Mouse (Mus musculus): ENCODE data around the gene Dlk2. TPM values are rescaled to one million over a fixed set of nuclear protein-coding genes. Genes with fewer than 3 reads are reported as not detected.

Gene Dlk2
- polyA plus RNA-seq, 1 experiment from 2014 or later, result 0.64 TPM

GRCm38 (mm10) chr17:46283911-46284310 is 13.3 kb upstream of the Dlk2 start:
- peaks cover 27% of the 10 kb centered on the region for H3K4me1 ChIP-seq (ENCODE audit: insufficient read depth, low read length)
- H3K36me3 ChIP-seq (ENCODE audit: insufficient read depth, low read length), result peaks cover 5% of the 10 kb centered on the region; the same call in 1 of the 2 replicates
- H3K27me3 ChIP-seq (ENCODE audit: insufficient read depth, low read length), result no peaks in the 10 kb centered on the region
- WGBS, result 65% methylated on average over 8 of the region's 8 CpGs
- H3K9ac ChIP-seq (replicated peaks; ENCODE audit: low read length), result no peak overlapping the region
- no peak overlapping the region for H3K27ac ChIP-seq (ENCODE audit: low read length)
- ATAC-seq (ENCODE audit: low FRiP score, low TSS enrichment), result no peak
- H3K4me2 ChIP-seq (replicated peaks; ENCODE audit: low read depth, low read length), result no peak overlapping the region
- no peak overlapping the region for H3K4me3 ChIP-seq (ENCODE audit: low read length)
- no peaks in the 10 kb centered on the region for H3K9me3 ChIP-seq (ENCODE audit: low read length)

GRCm38 (mm10) chr17:46284653-46285052 is 12.6 kb upstream of the Dlk2 start:
- H3K4me1 ChIP-seq (ENCODE audit: insufficient read depth, low read length), result peaks cover 27% of the 10 kb centered on the region
- no peaks in the 10 kb centered on the region for H3K9me3 ChIP-seq (ENCODE audit: low read length)
- no peaks in the 10 kb centered on the region; the same call in 1 of the 2 replicates for H3K36me3 ChIP-seq (ENCODE audit: insufficient read depth, low read length)
- H3K27ac ChIP-seq (ENCODE audit: low read length), result no peak overlapping the region
- 21% methylated on average over 7 of the region's 7 CpGs for WGBS
- no peak for ATAC-seq (ENCODE audit: low FRiP score, low TSS enrichment)
- no peak overlapping the region for H3K4me2 ChIP-seq (replicated peaks; ENCODE audit: low read depth, low read length)
- no peak overlapping the region for H3K4me3 ChIP-seq (ENCODE audit: low read length)
- no peaks in the 10 kb centered on the region for H3K27me3 ChIP-seq (ENCODE audit: insufficient read depth, low read length)
- no peak overlapping the region for H3K9ac ChIP-seq (replicated peaks; ENCODE audit: low read length)

DNA sequence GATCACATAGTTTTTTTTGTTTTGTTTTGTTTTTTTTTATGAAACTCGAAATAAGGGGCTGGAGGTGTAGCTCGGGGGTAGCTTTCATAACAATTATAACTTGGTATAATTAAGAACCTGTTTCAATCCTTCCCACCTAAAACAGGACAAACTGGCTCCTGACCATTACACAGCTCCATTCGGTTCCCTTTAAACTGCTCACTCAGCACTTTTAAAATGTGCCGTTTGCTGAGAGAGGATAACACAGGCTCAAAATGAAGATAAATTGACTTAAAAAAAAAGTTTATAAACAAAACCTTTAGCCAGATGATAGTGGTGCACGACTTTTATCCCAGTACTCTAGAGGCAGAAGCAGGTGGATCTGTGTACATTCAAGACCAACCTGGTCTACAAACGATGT is 11.8 kb upstream of the Dlk2 start:
- Histone ChIP-seq H3K36me3 (ENCODE audit: insufficient read depth, low read length) (no peaks in the 10 kb centered on the region; the same call in 1 of the 2 replicates), H3K9me3 (ENCODE audit: low read length) (no peaks in the 10 kb centered on the region), H3K4me2 (replicated peaks; ENCODE audit: low read depth, low read length) (no peak overlapping the region), H3K27ac (ENCODE audit: low read length) (no peak overlapping the region), H3K4me1 (ENCODE audit: insufficient read depth, low read length) (peaks cover 27% of the 10 kb centered on the region), H3K9ac (replicated peaks; ENCODE audit: low read length) (no peak overlapping the region), H3K4me3 (ENCODE audit: low read length) (no peak overlapping the region), H3K27me3 (ENCODE audit: insufficient read depth, low read length) (no peaks in the 10 kb centered on the region)
- no peak for ATAC-seq (ENCODE audit: low FRiP score, low TSS enrichment)
- 59% methylated on average over 6 of the region's 6 CpGs for WGBS

GRCm38 (mm10) chr17:46287678-46288095 is 9.5 kb upstream of the Dlk2 start:
- peak overlapping the region; percentile 31; the same call in 1 of the 2 replicates for H3K27ac ChIP-seq (ENCODE audit: low read length)
- no peak overlapping the region for H3K4me2 ChIP-seq (replicated peaks; ENCODE audit: low read depth, low read length)

GRCm38 (mm10) chr17:46296601-46297000 is 620 bp upstream of the Dlk2 start:
- Histone ChIP-seq H3K4me2 (replicated peaks; ENCODE audit: low read depth, low read length) (no peak overlapping the region), H3K9ac (replicated peaks; ENCODE audit: low read length) (no peak overlapping the region), H3K36me3 (ENCODE audit: insufficient read depth, low read length) (no peaks in the 10 kb centered on the region), H3K9me3 (ENCODE audit: low read length) (no peaks in the 10 kb centered on the region), H3K4me3 (ENCODE audit: low read length) (no peak overlapping the region), H3K27me3 (ENCODE audit: insufficient read depth, low read length) (peaks cover 54% of the 10 kb centered on the region), H3K27ac (ENCODE audit: low read length) (no peak overlapping the region), H3K4me1 (ENCODE audit: insufficient read depth, low read length) (peaks cover 11% of the 10 kb centered on the region)
- no peak for ATAC-seq (ENCODE audit: low FRiP score, low TSS enrichment)
- 43% methylated on average over 6 of the region's 6 CpGs for WGBS

More at GRCm38 (mm10) chr17:46287678-46288095, 9.5 kb upstream of the Dlk2 start:
- Histone ChIP-seq H3K9me3 (ENCODE audit: low read length) (no peaks in the 10 kb centered on the region), H3K36me3 (ENCODE audit: insufficient read depth, low read length) (no peaks in the 10 kb centered on the region), H3K9ac (replicated peaks; ENCODE audit: low read length) (peak overlapping the region; percentile 25; the same call in 1 of the 2 replicates), H3K4me3 (ENCODE audit: low read length) (no peak overlapping the region), H3K4me1 (ENCODE audit: insufficient read depth, low read length) (peaks cover 14% of the 10 kb centered on the region; the same call in 1 of the 2 replicates), H3K27me3 (ENCODE audit: insufficient read depth, low read length) (peaks cover 3% of the 10 kb centered on the region; the same call in 1 of the 2 replicates)
- ATAC-seq (ENCODE audit: low FRiP score, low TSS enrichment), result peak; percentile 56; the same call in 1 of the 2 replicates
- WGBS, result 29% methylated on average over 11 of the region's 11 CpGs

DNA sequence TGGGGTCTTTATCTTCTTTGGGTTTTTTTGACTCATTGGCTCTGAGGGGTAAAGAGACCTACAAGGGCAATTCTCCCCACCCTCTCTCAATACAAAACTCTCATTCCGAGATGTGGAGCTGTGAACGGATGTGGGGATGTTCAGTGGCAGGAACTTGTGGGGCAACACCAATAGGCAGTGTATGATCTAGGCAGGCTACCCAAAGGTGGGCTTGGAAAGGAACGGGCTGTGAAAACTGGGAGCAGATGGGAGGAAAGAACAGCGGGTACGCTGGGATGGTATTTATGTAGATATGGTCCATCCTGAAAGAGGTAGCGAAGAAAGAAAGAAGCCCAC is 225 bp upstream of the Dlk2 start:
- Histone ChIP-seq H3K4me1 (ENCODE audit: insufficient read depth, low read length) (peaks cover 11% of the 10 kb centered on the region), H3K9ac (replicated peaks; ENCODE audit: low read length) (peak overlapping the region; percentile 68; the same call in 1 of the 2 replicates), H3K9me3 (ENCODE audit: low read length) (no peaks in the 10 kb centered on the region), H3K4me3 (ENCODE audit: low read length) (peak overlapping the region; percentile 62), H3K27ac (ENCODE audit: low read length) (no peak overlapping the region), H3K36me3 (ENCODE audit: insufficient read depth, low read length) (no peaks in the 10 kb centered on the region), H3K4me2 (replicated peaks; ENCODE audit: low read depth, low read length) (peak overlapping the region; percentile 100), H3K27me3 (ENCODE audit: insufficient read depth, low read length) (peaks cover 52% of the 10 kb centered on the region)
- no peak for ATAC-seq (ENCODE audit: low FRiP score, low TSS enrichment)
- 9% methylated on average over 6 of the region's 6 CpGs for WGBS

DNA sequence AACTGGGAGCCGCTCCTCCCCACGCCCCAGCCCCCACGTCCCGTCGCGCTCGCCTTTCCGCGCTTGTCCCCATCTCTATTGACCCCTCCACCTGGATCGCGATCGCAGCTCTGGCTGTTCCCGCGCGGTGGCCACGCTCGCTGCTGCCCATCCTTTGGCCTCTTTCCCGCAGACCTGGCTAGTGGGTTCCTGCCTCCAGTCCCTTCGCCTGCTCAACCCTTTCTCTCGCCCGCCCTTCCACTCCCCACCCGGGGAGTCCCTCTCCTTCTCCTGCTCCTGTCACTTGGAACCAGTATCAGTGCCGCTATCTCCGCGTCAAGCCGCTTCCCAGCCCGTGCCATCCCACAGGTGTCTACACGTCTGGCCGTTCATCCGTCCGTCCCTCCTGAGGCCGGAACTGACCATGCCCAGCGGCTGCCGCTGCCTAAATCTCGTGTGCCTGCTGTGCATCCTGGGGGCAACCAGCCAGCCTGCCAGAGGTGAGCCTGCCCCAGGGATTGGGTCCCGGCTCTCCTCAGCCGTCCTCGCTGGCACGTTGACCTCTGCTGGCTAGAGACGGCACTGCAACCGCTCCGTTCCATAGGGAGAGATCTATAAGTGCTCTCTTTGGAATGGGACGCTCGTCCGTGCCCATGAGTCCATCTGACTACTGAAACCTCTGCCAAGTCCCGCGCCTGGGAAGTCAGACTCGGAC is 1.1 kb downstream of the Dlk2 start:
- Histone ChIP-seq H3K9ac (replicated peaks; ENCODE audit: low read length) (peak overlapping the region; percentile 68; the same call in 1 of the 2 replicates), H3K27ac (ENCODE audit: low read length) (no peak overlapping the region), H3K4me3 (ENCODE audit: low read length) (peak overlapping the region; percentile 62), H3K9me3 (ENCODE audit: low read length) (no peaks in the 10 kb centered on the region), H3K36me3 (ENCODE audit: insufficient read depth, low read length) (no peaks in the 10 kb centered on the region), H3K4me2 (replicated peaks; ENCODE audit: low read depth, low read length) (peak overlapping the region; percentile 100), H3K27me3 (ENCODE audit: insufficient read depth, low read length) (peaks cover 52% of the 10 kb centered on the region), H3K4me1 (ENCODE audit: insufficient read depth, low read length) (peaks cover 11% of the 10 kb centered on the region)
- peak; percentile 93 for ATAC-seq (ENCODE audit: low FRiP score, low TSS enrichment)
- under 1% methylated on average over 48 of the region's 48 CpGs for WGBS

- Histone ChIP-seq H3K27ac (ENCODE audit: low read length) (no peak overlapping the region), H3K4me2 (replicated peaks; ENCODE audit: low read depth, low read length) (no peak overlapping the region), H3K9me3 (ENCODE audit: low read length) (no peaks in the 10 kb centered on the region), H3K4me3 (ENCODE audit: low read length) (no peak overlapping the region), H3K9ac (replicated peaks; ENCODE audit: low read length) (no peak overlapping the region), H3K36me3 (ENCODE audit: insufficient read depth, low read length) (no peaks in the 10 kb centered on the region), H3K27me3 (ENCODE audit: insufficient read depth, low read length) (peaks cover 26% of the 10 kb centered on the region), H3K4me1 (ENCODE audit: insufficient read depth, low read length) (peaks cover 11% of the 10 kb centered on the region)
- WGBS, result 71% methylated on average over 12 of the region's 12 CpGs
- no peak for ATAC-seq (ENCODE audit: low FRiP score, low TSS enrichment)
Observed at GRCm38 (mm10) chr17:46301892-46302291, 4.7 kb downstream of the Dlk2 start.

GRCm38 (mm10) chr17:46304184-46304583 is 7.0 kb downstream of the Dlk2 start:
- peaks cover 7% of the 10 kb centered on the region for H3K27me3 ChIP-seq (ENCODE audit: insufficient read depth, low read length)
- no peaks in the 10 kb centered on the region for H3K9me3 ChIP-seq (ENCODE audit: low read length)
- no peak overlapping the region for H3K4me2 ChIP-seq (replicated peaks; ENCODE audit: low read depth, low read length)
- no peak overlapping the region for H3K9ac ChIP-seq (replicated peaks; ENCODE audit: low read length)
- ATAC-seq (ENCODE audit: low FRiP score, low TSS enrichment), result no peak
- H3K27ac ChIP-seq (ENCODE audit: low read length), result no peak overlapping the region
- no peak overlapping the region for H3K4me3 ChIP-seq (ENCODE audit: low read length)
- no peaks in the 10 kb centered on the region for H3K36me3 ChIP-seq (ENCODE audit: insufficient read depth, low read length)
- H3K4me1 ChIP-seq (ENCODE audit: insufficient read depth, low read length), result no peaks in the 10 kb centered on the region
- WGBS, result 85% methylated on average over 9 of the region's 9 CpGs

DNA sequence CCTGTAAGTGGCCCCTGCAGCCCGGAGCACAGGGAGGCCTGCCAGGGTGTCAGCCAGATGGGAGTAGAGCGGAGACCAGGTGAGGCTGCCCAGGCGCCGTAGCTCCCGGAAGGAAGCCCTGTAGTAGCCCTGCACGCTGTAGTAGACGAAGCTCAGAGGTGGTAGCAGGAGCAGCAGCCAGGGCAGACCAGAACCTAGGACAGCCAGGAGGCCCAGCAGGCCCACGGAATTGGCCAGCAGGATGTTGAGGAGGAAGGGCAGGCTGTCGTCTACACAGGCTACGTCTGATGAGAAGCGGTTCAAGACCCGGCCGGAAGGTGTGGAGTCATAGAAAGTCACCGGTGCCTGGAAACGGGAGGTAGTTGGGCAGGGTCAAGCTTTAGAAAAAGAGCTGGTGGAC is 9.7 kb downstream of the Dlk2 start:
- Histone ChIP-seq H3K4me1 (ENCODE audit: insufficient read depth, low read length) (no peaks in the 10 kb centered on the region), H3K27me3 (ENCODE audit: insufficient read depth, low read length) (no peaks in the 10 kb centered on the region), H3K27ac (ENCODE audit: low read length) (no peak overlapping the region), H3K4me3 (ENCODE audit: low read length) (no peak overlapping the region), H3K4me2 (replicated peaks; ENCODE audit: low read depth, low read length) (no peak overlapping the region), H3K9me3 (ENCODE audit: low read length) (no peaks in the 10 kb centered on the region), H3K36me3 (ENCODE audit: insufficient read depth, low read length) (no peaks in the 10 kb centered on the region), H3K9ac (replicated peaks; ENCODE audit: low read length) (no peak overlapping the region)
- WGBS, result 91% methylated on average over 15 of the region's 15 CpGs
- ATAC-seq (ENCODE audit: low FRiP score, low TSS enrichment), result no peak
